Mouse (Mus musculus): ENCODE results near the gene Sall1. TPM values are rescaled to one million over a fixed set of nuclear protein-coding genes. Genes with fewer than 3 reads are reported as not detected.

The Sall1 gene
- total RNA-seq, 2 experiments from 2014 or later: 11.7 to 13.0 TPM

GRCm38 (mm10) chr8:89041421-89042117 is 2.4 kb downstream of the Sall1 start:
- intact Hi-C loops (cut with DNase I): loop anchor here (2.0 to 5.0 kb wide), 3 partner anchors 266 to 529 kb away; no protein-coding TSS in a partner anchor

GRCm38 (mm10) chr8:89040751-89041420 is 3.1 kb downstream of the Sall1 start:
- intact Hi-C loops (cut with DNase I): loop anchor here (5.0 kb wide), 2 partner anchors 266 to 351 kb away; no protein-coding TSS in a partner anchor
- peak in 1 of 2 experiments; percentile 41 for DNase-seq (ENCODE audit: low spot score in 2 of 2)

More at GRCm38 (mm10) chr8:89041421-89042117, 2.4 kb downstream of the Sall1 start:
- DNase-seq (ENCODE audit: low spot score in 2 of 2): peak in 1 of 2 experiments; percentile 13

GRCm38 (mm10) chr8:89039890-89040289 is 4.1 kb downstream of the Sall1 start:
- intact Hi-C loops (cut with DNase I): loop anchor here (5.0 kb wide), 3 partner anchors 267 to 747 kb away; no protein-coding TSS in a partner anchor
- no peak for DNase-seq (ENCODE audit: low spot score in 2 of 2)

- intact Hi-C loops (cut with DNase I): loop anchor here (5.0 kb wide), 1 partner anchor 748 kb away; no protein-coding TSS in a partner anchor
- no peak for DNase-seq (ENCODE audit: low spot score in 2 of 2)
Observed at GRCm38 (mm10) chr8:89038920-89039319, 5.0 kb downstream of the Sall1 start.

- intact Hi-C loops (cut with DNase I): loop anchor here (5.0 kb wide), 1 partner anchor 750 kb away; no protein-coding TSS in a partner anchor
- DNase-seq (ENCODE audit: low spot score in 2 of 2): no peak
Observed at GRCm38 (mm10) chr8:89037536-89038236, 6.3 kb downstream of the Sall1 start.

- intact Hi-C loops (cut with DNase I): no loop called here
- no peak for DNase-seq (ENCODE audit: low spot score in 2 of 2)
Observed at GRCm38 (mm10) chr8:89032412-89032811, 11.6 kb downstream of the Sall1 start.

- intact Hi-C loops (cut with DNase I): no loop called here
- no peak for DNase-seq (ENCODE audit: low spot score in 2 of 2)
Observed at GRCm38 (mm10) chr8:89028156-89028555, 15.8 kb downstream of the Sall1 start.

- intact Hi-C loops (cut with DNase I): no loop called here
- no peak for DNase-seq (ENCODE audit: low spot score in 2 of 2)
Observed at GRCm38 (mm10) chr8:89026139-89026520, 17.8 kb downstream of the Sall1 start.

GRCm38 (mm10) chr8:89025281-89026138 is 18.5 kb downstream of the Sall1 start:
- intact Hi-C loops (cut with DNase I): no loop called here
- no peak for DNase-seq (ENCODE audit: low spot score in 2 of 2)

- intact Hi-C loops (cut with DNase I): no loop called here
- DNase-seq (ENCODE audit: low spot score in 2 of 2): no peak
Observed at GRCm38 (mm10) chr8:89024796-89025195, 19.2 kb downstream of the Sall1 start.

GRCm38 (mm10) chr8:89021139-89021538 is 22.8 kb downstream of the Sall1 start:
- intact Hi-C loops (cut with DNase I): no loop called here
- no peak for DNase-seq (ENCODE audit: low spot score in 2 of 2)

GRCm38 (mm10) chr8:89017891-89018290 is 26.1 kb downstream of the Sall1 start:
- intact Hi-C loops (cut with DNase I): no loop called here
- no peak for DNase-seq (ENCODE audit: low spot score in 2 of 2)

- intact Hi-C loops (cut with DNase I): no loop called here
- DNase-seq (ENCODE audit: low spot score in 2 of 2): no peak
Observed at GRCm38 (mm10) chr8:89016465-89017070, 27.4 kb downstream of the Sall1 start.

- intact Hi-C loops (cut with DNase I): no loop called here
- DNase-seq (ENCODE audit: low spot score in 2 of 2): no peak
Observed at GRCm38 (mm10) chr8:89015539-89015938, 28.4 kb downstream of the Sall1 start.

- no peak for DNase-seq (ENCODE audit: low spot score in 2 of 2)
- intact Hi-C loops (cut with DNase I): no loop called here
Observed at GRCm38 (mm10) chr8:89012853-89013534, 31.0 kb downstream of the Sall1 start.

GRCm38 (mm10) chr8:89012024-89012712 is 31.8 kb downstream of the Sall1 start:
- intact Hi-C loops (cut with DNase I): no loop called here
- DNase-seq (ENCODE audit: low spot score in 2 of 2): no peak

GRCm38 (mm10) chr8:89008784-89009183 is 35.2 kb downstream of the Sall1 start:
- intact Hi-C loops (cut with DNase I): no loop called here
- no peak for DNase-seq (ENCODE audit: low spot score in 2 of 2)

GRCm38 (mm10) chr8:89007114-89007513 is 36.8 kb downstream of the Sall1 start:
- no peak for DNase-seq (ENCODE audit: low spot score in 2 of 2)
- intact Hi-C loops (cut with DNase I): loop anchor here (2.0 kb wide), 1 partner anchor 38 kb away; the partner anchor contains the start of gene Sall1
